Comparison of ENCODE assay signal across 16 mouse cellular contexts in genomic region chr5:21745966-21746365, GRCm38 (mm10).
"Had no signal": no experiment of that assay in that cellular context is flagged by ENCODE, and none has a peak within 500 bp of the region (broad histone marks: within the 10 kb centered on the region; RNA-seq: fewer than 3 reads in every experiment).

No protein-coding gene starts in this region.

- H3K27ac ChIP-seq: neural tube, embryonic 13.5 days; neural tube, embryonic 15.5 days; stomach, embryonic 15.5 days; stomach, postnatal 0 days had no signal

- H3K4me2 ChIP-seq: neural tube, embryonic 13.5 days; neural tube, embryonic 15.5 days; stomach, embryonic 15.5 days had no signal

- H3K9me3 ChIP-seq: neural tube, embryonic 13.5 days; neural tube, embryonic 15.5 days; stomach, embryonic 15.5 days had no signal

- H3K4me3 ChIP-seq: neural tube, embryonic 13.5 days; neural tube, embryonic 15.5 days; stomach, embryonic 15.5 days had no signal

- H3K9ac ChIP-seq: neural tube, embryonic 13.5 days; neural tube, embryonic 15.5 days; stomach, embryonic 15.5 days had no signal

- DNase-seq: retina, postnatal 1 day; right cerebral cortex, adult 18-20 months; right cerebral cortex, postnatal 14 days; right cerebral cortex, postnatal 25 days; right cerebral cortex, postnatal 4 days; spleen, adult 18-20 months; thymus, adult 18-20 months; thymus, adult 2 months; thymus, postnatal 14 days; thymus, postnatal 25 days; thymus, postnatal 36 days; thymus, postnatal 4 days had no signal

- H3K27me3 ChIP-seq: neural tube, embryonic 13.5 days; neural tube, embryonic 15.5 days; stomach, embryonic 15.5 days had no signal

- H3K4me1 ChIP-seq: neural tube, embryonic 13.5 days; neural tube, embryonic 15.5 days; stomach, embryonic 15.5 days had no signal
